ENCODE assay signal across 13 mouse cellular contexts in the genomic region with DNA sequence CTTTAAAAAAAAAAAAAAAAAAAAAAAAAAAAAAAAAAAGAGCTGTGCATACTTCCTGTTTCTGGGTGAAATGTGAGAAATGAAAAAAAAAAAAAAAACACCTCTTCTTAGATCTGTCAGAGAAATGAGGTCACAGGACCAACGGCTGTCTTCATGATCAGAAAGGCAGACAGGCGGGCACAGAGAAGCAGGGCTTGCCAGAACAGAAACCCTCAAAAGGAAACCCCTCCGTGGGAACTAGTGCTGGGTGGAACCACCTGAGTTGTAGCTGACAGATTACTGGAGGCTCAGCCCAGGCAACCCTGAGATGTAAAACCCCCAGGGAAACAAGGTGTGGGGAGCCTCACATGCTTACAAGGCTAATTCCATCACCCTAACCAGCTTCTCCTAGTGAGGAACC.
DNase-seq lines count a peak whose midpoint lies in the region; ATAC-seq and TF ChIP-seq lines count a peak whose summit lies in the region.
"Had no signal": no experiment of that assay in that cellular context is flagged by ENCODE, and none has a peak within 500 bp of the region (broad histone marks: within the 10 kb centered on the region; RNA-seq: fewer than 3 reads in every experiment).

No protein-coding gene starts in this region.

- no peaks in the 10 kb centered on the region for H3K27me3 ChIP-seq in embryonic facial prominence, embryonic 10.5 days (replicated peaks; ENCODE audit: low read depth, poor library complexity, severe bottlenecking)
- no peaks in the 10 kb centered on the region for H3K27me3 ChIP-seq in kidney, embryonic 16.5 days (ENCODE audit: insufficient read depth, low read length)
- H3K27me3 ChIP-seq: hindbrain, embryonic 13.5 days; neural tube, embryonic 12.5 days had no signal

- no peaks in the 10 kb centered on the region for H3K36me3 ChIP-seq in embryonic facial prominence, embryonic 10.5 days (replicated peaks)
- H3K36me3 ChIP-seq in kidney, embryonic 16.5 days (ENCODE audit: insufficient read depth, low read length) = no peaks in the 10 kb centered on the region
- H3K36me3 ChIP-seq: hindbrain, embryonic 13.5 days; neural tube, embryonic 12.5 days had no signal

- peak; percentile 13 to 22 for DNase-seq in lung, adult 18-20 months
- no peak for DNase-seq in lung, adult 2 months
- peak; percentile 10 for DNase-seq in embryonic facial prominence, embryonic 10.5 days (ENCODE audit: low spot score)
- DNase-seq in naive thymus-derived CD4-positive, alpha-beta T cell, adult 2 months (ENCODE audit: low read depth) = peak; percentile 94
- peak; percentile 83 to 93 for DNase-seq in thymus, postnatal 10 days (ENCODE audit: low spot score in 2 of 2)
- no peak for DNase-seq in adrenal gland, postnatal 36 days
- no peak for DNase-seq in layer of hippocampus, adult 11-12 months (ENCODE audit: low spot score)
- DNase-seq: adrenal gland, adult 8-10 months; cerebellum, postnatal 36 days; lung, embryonic 14.5 days had no signal

- ATAC-seq in kidney, embryonic 16.5 days (ENCODE audit: low FRiP score, low TSS enrichment) = no peak

- no peaks in the 10 kb centered on the region for H3K9me3 ChIP-seq in embryonic facial prominence, embryonic 10.5 days
- no peaks in the 10 kb centered on the region for H3K9me3 ChIP-seq in kidney, embryonic 16.5 days (ENCODE audit: low read length)
- H3K9me3 ChIP-seq: hindbrain, embryonic 13.5 days; neural tube, embryonic 12.5 days had no signal

- H3K4me2 ChIP-seq in kidney, embryonic 16.5 days (replicated peaks; ENCODE audit: low read depth, low read length) = no peak overlapping the region
- H3K4me2 ChIP-seq: hindbrain, embryonic 13.5 days; lung, embryonic 14.5 days; neural tube, embryonic 12.5 days had no signal

- no peak overlapping the region for H3K9ac ChIP-seq in kidney, embryonic 16.5 days (replicated peaks; ENCODE audit: low read length)
- H3K9ac ChIP-seq: hindbrain, embryonic 13.5 days; lung, embryonic 14.5 days; neural tube, embryonic 12.5 days had no signal

- 60% methylated on average over 3 of the region's 3 CpGs for WGBS in lung, adult 2 months
- 73% methylated on average over 3 of the region's 3 CpGs for WGBS in embryonic facial prominence, embryonic 10.5 days
- 76% methylated on average over 3 of the region's 3 CpGs for WGBS in kidney, embryonic 16.5 days

- H3K27ac ChIP-seq in embryonic facial prominence, embryonic 10.5 days (replicated peaks) = no peak overlapping the region
- H3K27ac ChIP-seq in kidney, embryonic 16.5 days (ENCODE audit: low read length) = no peak overlapping the region
- H3K27ac ChIP-seq: hindbrain, embryonic 13.5 days; neural tube, embryonic 12.5 days had no signal

- no peak overlapping the region for H3K4me3 ChIP-seq in lung, adult 2 months (replicated peaks; ENCODE audit: extremely low read depth, low read depth, low read length)
- no peak overlapping the region for H3K4me3 ChIP-seq in embryonic facial prominence, embryonic 10.5 days
- no peak overlapping the region for H3K4me3 ChIP-seq in kidney, embryonic 16.5 days (ENCODE audit: low read length)
- H3K4me3 ChIP-seq: hindbrain, embryonic 13.5 days; neural tube, embryonic 12.5 days had no signal

- no peak for TF ChIP-seq CTCF in lung, adult 2 months (IDR thresholded peaks at IDR 0.05; ENCODE audit: insufficient read depth, low read length)

- TF ChIP-seq POLR2A in lung, adult 2 months (IDR thresholded peaks at IDR 0.05; ENCODE audit: borderline replicate concordance, extremely low read depth, low read depth, low read length) = no peak

- H3K4me1 ChIP-seq in lung, adult 2 months (ENCODE audit: control insufficient read depth, insufficient read depth, low read length) = no peaks in the 10 kb centered on the region; the same call in 1 of the 2 replicates
- no peaks in the 10 kb centered on the region for H3K4me1 ChIP-seq in embryonic facial prominence, embryonic 10.5 days
- H3K4me1 ChIP-seq in kidney, embryonic 16.5 days (ENCODE audit: insufficient read depth, low read length) = no peaks in the 10 kb centered on the region
- H3K4me1 ChIP-seq: hindbrain, embryonic 13.5 days; neural tube, embryonic 12.5 days had no signal

Comparison
In these comparisons a context has a peak if more than half of its experiments do, and no peak if none do; other contexts are left out.
1. DNase-seq: peak in lung, adult 18-20 months (2 of 2), embryonic facial prominence, embryonic 10.5 days (single experiment), naive thymus-derived CD4-positive, alpha-beta T cell, adult 2 months (single experiment) and thymus, postnatal 10 days (2 of 2); none in lung, adult 2 months (single experiment), adrenal gland, postnatal 36 days (0 of 2) and layer of hippocampus, adult 11-12 months (single experiment).